ENCODE assay signal across 24 mouse cellular contexts in genomic region chr9:54216511-54216910, GRCm38 (mm10). TPM values are rescaled to one million over a fixed set of nuclear protein-coding genes. Genes with fewer than 3 reads are reported as not detected.
"Had no signal": no experiment of that assay in that cellular context is flagged by ENCODE, and none has a peak within 500 bp of the region (broad histone marks: within the 10 kb centered on the region; RNA-seq: fewer than 3 reads in every experiment).

No protein-coding gene starts in this region.

- H3K27me3 ChIP-seq: midbrain, embryonic 12.5 days; neural tube, embryonic 13.5 days; neural tube, embryonic 15.5 days; stomach, embryonic 15.5 days had no signal

- H3K4me2 ChIP-seq: lung, embryonic 14.5 days; midbrain, embryonic 12.5 days; neural tube, embryonic 13.5 days; neural tube, embryonic 15.5 days; stomach, embryonic 15.5 days had no signal

- ATAC-seq: midbrain, embryonic 16.5 days had no signal

- H3K9ac ChIP-seq: lung, embryonic 14.5 days; midbrain, embryonic 12.5 days; neural tube, embryonic 13.5 days; neural tube, embryonic 15.5 days; stomach, embryonic 15.5 days had no signal

- H3K9me3 ChIP-seq: midbrain, embryonic 10.5 days; midbrain, embryonic 12.5 days; neural tube, embryonic 13.5 days; neural tube, embryonic 15.5 days; stomach, embryonic 15.5 days had no signal

- H3K27ac ChIP-seq: midbrain, embryonic 10.5 days; midbrain, embryonic 12.5 days; neural tube, embryonic 13.5 days; neural tube, embryonic 15.5 days; stomach, embryonic 15.5 days; stomach, postnatal 0 days had no signal

- DNase-seq: lung, adult 18-20 months; lung, embryonic 14.5 days; lung, postnatal 10 days; lung, postnatal 4 days; midbrain, embryonic 14.5 days; retina, postnatal 1 day; right cerebral cortex, postnatal 14 days; thymus, adult 2 months; thymus, postnatal 25 days; thymus, postnatal 4 days had no signal

- H3K36me3 ChIP-seq: midbrain, embryonic 10.5 days; midbrain, embryonic 12.5 days; neural tube, embryonic 13.5 days; neural tube, embryonic 15.5 days; stomach, embryonic 15.5 days had no signal

- H3K4me3 ChIP-seq: midbrain, embryonic 10.5 days; midbrain, embryonic 12.5 days; myocyte; neural tube, embryonic 13.5 days; neural tube, embryonic 15.5 days; stomach, embryonic 15.5 days had no signal

- H3K4me1 ChIP-seq: midbrain, embryonic 10.5 days; midbrain, embryonic 12.5 days; neural tube, embryonic 13.5 days; neural tube, embryonic 15.5 days; stomach, embryonic 15.5 days had no signal

RNA-seq across cellular contexts. Expression of gene Cyp19a1, which starts 51.4 kb away (rescaled TPM):
- total RNA-seq: megakaryocyte, adult 5-6 weeks; megakaryocyte-erythroid progenitor cell, adult 5-6 weeks had no signal
- polyA plus RNA-seq: lung, embryonic 14.5 days; lung, embryonic 16.5 days; midbrain, embryonic 12.5 days; midbrain, embryonic 14.5 days; myocyte; neural tube, embryonic 11.5 days; neural tube, embryonic 13.5 days; spleen, adult 2 months; stomach, embryonic 15.5 days; stomach, postnatal 0 days; urinary bladder, adult 2 months had no signal
